Mouse (Mus musculus) spleen, postnatal 36 days (tissue): ENCODE measurements around the gene Pitpnb.

Experiments
- DNase-seq, 2 experiments: peaks; one replicate each; pipeline ENCODE4 v3.0.0; 2022; ENCODE audit warnings: low spot score in 2 of 2, mixed read lengths in 1 of 2

The Pitpnb gene

GRCm38 (mm10) chr5:111344721-111345400 is 14.3 kb downstream of the Pitpnb start:
- DNase-seq: no peak

DNA sequence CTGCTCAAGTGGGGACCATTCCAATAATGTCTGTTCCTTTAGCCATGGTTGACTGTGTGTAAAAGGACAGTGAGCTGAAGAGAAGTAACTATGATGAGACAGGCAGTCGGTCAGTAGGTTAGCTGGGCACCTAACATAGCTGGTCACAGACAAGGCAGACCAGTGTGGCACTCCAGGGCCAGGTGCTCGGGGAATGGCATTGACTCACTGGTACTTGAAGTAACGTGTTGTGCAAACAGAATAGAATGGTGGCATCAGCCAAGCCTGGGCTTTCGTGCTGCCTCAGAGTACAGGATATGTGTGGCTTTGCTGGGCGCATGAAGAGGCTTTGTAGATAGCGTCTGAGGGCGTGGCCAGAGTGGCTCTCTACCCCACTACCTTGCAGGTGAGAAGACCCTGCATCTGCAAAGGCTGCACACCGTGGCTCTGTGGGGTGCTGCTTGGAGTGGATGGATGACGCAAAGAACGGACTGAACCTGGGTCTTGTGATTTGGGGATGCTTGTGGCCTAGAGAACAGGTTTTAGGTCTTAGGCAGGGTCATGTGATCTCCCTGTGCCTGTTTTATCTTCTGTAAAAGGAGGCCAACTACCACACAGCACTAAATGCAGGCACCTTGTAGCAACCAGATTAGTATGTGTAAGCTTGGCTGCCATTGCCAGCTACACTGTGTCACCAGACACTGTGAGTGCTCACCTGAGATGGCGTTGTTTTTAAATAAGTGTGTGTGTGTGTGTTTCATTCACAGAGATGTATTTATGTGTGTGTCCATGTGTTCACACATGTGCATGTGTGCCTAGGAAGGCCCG is 26.5 kb downstream of the Pitpnb start:
- DNase-seq: no peak

- no peak for DNase-seq
Observed at GRCm38 (mm10) chr5:111360546-111360945, 30.0 kb downstream of the Pitpnb start.

DNA sequence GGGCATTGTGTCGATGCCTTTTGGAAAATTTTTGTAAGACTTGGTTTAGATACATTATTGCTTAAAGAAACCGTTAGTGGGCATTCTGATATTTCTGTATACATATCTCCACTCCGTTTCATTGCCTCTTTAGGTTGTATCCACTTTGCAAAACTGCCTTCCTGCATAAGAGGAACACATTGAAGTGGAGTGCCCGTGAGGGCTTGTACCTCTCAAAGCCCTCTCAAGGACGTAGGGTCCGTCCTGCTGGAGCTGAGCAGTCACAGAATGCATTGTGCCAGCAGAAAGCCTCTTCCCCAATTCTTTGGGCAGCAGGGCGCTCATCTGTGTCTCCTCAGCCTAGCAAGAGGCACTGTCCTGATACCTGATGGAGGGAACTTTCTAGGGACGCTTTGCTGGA is 30.5 kb downstream of the Pitpnb start:
- no peak for DNase-seq

- no peak for DNase-seq
Observed at GRCm38 (mm10) chr5:111361846-111362245, 31.3 kb downstream of the Pitpnb start.

DNA sequence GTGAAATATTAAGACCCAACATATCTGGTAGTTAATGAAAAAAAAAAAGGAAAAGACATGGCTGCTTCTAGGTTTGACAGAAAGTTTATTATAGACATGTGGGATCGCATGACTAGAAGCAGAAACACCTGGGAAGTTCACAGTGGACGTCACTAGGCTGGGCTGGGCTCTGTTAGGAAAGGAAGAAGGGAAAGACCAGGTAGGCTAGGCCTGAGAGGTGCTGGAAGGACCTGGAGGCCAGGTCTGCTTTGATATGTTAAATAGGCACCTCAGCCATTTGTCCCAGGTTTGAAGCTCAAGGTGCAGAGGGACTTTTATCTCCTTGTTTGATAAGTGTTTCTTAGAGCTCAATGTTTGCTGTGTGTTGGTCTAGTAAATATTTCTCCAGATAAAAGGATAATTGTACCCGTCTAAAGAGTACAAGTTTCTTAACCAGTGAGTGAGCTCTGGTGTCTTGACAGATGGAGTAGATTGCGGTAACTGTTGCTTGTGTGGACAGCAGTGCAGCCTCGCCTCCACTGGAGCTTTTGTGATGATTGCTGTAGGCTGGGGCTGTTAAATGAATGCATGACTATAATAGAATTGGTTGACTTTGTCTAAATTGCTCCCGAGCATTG is 33.0 kb downstream of the Pitpnb start:
- DNase-seq: no peak

DNA sequence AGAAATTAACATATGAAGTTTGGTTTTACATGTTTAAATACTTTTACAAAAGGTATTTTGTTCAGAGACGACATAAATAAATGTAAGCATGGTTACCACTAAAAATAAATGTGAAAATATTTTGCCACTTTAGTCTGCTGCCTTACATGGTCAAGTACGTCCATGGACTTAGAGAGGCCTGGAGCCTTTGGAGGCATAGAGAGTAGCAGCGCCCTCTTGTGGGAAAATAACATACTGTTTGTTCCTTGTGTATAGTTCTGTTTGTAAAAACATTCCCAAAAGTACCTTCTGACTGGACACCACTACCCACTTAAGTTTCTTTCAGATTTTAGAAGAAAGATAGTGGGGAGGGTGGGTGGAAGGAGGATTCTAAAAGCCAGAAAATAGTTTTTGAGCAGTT is 34.0 kb downstream of the Pitpnb start:
- DNase-seq: peak in 1 of 2 experiments; percentile 20

- DNase-seq: no peak
Observed at GRCm38 (mm10) chr5:111366140-111366539, 35.6 kb downstream of the Pitpnb start.

- DNase-seq: no peak
Observed at GRCm38 (mm10) chr5:111367937-111368517, 37.5 kb downstream of the Pitpnb start.

DNA sequence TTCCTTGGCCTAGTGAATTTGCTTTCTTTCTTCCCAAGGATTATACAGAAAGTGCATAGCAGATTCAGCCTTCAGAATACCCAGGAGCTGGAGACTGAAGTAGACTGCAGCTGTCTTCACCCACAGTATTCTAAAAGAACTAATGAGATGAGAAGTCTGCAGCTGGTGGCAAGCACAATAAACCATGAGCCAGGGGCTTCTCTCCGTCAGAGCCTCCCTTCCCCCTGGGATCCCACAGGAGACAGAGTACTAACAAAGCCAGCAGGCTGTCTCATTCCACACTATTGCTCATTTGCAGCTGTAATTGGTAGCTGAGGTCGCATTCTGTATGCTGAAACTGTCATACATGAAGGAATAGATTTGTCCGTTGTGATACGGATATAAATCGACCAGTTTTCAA is 38.0 kb downstream of the Pitpnb start:
- DNase-seq: no peak

DNA sequence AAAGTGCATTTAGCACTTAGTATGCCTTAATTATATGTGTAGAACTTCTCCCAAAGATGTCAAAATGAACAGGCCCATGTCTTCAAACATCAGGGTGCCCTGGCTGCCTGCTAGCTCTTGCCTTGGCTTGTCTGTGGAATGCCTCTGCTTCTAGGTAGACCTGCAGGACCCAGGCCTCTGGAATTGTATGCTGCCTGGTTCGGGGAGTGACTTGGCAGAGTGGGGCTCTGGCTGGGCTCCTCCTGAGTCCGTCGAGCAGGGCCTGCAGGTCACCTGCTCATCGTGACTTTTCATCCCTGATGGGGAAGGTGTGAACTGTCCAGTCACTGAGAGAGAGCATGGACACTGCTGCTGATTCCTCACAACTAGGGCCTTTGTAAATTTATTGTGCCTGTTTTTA is 45.1 kb downstream of the Pitpnb start:
- no peak for DNase-seq

- DNase-seq: no peak
Observed at GRCm38 (mm10) chr5:111376276-111377020, 45.9 kb downstream of the Pitpnb start.

GRCm38 (mm10) chr5:111378126-111378993 is 47.8 kb downstream of the Pitpnb start:
- no peak for DNase-seq

- DNase-seq: no peak
Observed at GRCm38 (mm10) chr5:111383335-111383734, 52.8 kb downstream of the Pitpnb start.

DNA sequence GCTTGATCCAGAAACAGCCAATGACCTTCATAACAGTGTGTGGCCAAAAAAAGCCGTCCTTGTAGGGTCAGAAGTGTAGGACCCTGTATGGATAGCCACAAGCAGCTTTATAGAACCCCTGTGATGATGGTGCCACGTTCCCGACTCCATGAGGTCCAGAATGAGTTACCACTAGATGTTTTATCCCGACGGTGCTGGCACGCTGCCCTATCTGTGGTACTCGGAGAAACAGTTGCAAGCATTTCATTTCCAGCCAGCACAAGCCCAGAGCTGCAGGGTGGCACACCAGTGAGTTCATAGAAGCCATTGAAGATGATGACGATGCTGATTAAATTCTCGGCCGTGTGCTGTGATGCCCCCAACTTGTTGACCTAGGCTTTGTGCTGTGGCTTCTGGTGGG is 60.3 kb downstream of the Pitpnb start:
- DNase-seq: no peak

DNA sequence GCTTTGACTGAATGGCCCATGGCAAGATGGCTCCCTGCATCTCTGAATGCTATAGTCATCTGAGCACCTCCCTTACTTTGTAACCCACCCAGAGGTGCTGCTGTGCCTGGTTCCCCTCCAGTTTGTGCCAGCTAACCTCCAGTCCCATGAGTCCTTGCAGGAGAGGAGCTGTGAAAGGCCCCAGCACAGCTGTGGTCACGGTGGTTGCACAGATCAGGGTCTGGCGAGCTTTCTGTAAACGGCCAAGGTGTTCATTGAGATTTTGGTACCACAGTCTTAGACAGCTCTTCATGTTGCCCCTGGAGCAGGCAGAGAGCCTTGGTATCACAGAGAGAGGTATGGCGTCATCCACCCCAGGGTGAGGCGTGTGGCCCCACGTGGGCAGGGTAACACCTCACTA is 60.9 kb downstream of the Pitpnb start:
- DNase-seq: peak; percentile 4

DNA sequence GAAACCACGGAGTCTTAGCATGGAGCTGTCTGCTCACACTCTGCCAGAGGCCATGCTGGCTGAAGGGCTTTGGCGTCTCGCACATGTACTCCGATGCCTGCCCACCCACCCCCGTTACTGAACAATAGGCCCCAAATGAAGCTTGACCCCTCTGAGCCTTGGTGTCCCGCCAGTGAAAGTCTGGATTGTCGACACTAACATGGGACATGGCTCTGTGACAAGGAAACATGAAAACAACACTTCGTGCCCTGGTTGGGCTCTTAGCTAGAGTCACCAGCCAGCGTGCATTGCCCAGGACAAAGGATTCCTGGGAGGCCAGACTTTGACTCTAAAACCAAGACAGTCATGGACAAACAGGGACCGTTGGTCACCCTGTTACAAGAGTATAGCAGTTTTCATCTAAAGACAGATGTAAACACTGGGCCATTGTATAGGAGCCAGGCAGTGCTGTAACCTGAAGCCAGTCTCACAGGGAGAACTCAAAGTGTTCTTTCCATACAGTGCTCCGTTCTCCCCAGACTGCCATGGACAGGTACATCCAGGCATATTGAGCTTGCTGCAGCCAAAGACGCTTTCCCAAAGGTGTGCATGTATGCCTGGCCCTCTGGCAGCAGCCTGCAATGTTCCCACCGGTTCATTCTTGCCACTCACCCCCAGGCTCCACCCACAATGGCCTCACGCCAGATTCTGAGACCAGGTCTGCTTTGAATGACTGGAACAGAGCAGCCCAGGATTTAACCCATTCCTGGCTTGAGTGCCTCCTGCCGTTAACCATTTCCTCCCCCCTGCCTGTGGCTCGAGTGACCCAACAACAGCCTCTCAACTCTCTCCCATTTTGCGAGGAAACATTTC is 63.0 kb downstream of the Pitpnb start:
- no peak for DNase-seq

- no peak for DNase-seq
Observed at GRCm38 (mm10) chr5:111394198-111395053, 63.9 kb downstream of the Pitpnb start.

GRCm38 (mm10) chr5:111395771-111396170 is 65.2 kb downstream of the Pitpnb start:
- no peak for DNase-seq
